Mouse (Mus musculus): Measurements from ENCODE around the gene Ppp1r9a. TPM values are rescaled to one million over a fixed set of nuclear protein-coding genes. Genes with fewer than 3 reads are reported as not detected.
A peak's percentile ranks its signal among the peaks of the same experiment; 100 is the strongest.

Gene Ppp1r9a
- polyA plus RNA-seq, 1 experiment from 2014 or later: 18.7 TPM

DNA sequence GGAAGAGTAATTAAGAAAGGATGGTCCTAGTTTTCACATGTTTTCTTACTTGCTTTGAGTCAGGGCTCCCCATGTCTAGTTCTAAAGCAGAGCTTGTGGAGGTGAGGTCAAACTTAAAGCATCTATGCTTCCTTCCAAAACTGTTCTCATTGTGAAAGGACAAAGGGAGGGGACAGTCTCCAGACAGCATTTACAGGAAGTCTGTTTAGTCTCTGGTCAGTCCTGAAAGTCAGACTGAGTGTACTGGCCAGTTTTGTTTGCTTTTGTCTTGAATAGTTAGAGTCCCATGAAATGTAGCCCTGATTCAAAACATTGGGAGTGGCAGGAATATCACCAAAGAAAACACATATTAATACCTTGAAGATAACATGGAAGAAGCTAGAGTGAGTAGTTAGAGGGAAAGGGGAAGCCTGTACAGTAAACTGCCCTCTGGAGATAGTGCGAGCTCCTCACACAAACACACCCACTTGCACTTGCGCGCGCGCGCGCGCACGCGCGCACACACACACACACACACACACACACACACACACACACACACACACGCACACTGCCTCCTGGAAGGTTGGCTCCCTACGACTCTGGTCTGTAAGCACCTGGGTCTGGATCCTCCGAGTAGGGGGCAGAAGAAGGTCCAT, 260.9 kb downstream of the Ppp1r9a start:
- no peaks in the 10 kb centered on the region for H3K9me3 ChIP-seq
- DNase-seq (ENCODE audit: extremely low spot score, low spot score): no peak
- H3K27ac ChIP-seq: 0 out of 2 replicates have a peak overlapping the region, but pooled peaks have one; percentile 8
- WGBS: 96% methylated on average over 14 of the region's 14 CpGs
- H3K4me3 ChIP-seq: no peak overlapping the region
- H3K4me1 ChIP-seq: peaks cover 27% of the 10 kb centered on the region
- peaks cover 15% of the 10 kb centered on the region for H3K36me3 ChIP-seq (replicated peaks)
- H3K27me3 ChIP-seq (ENCODE audit: poor library complexity, severe bottlenecking): no peaks in the 10 kb centered on the region

DNA sequence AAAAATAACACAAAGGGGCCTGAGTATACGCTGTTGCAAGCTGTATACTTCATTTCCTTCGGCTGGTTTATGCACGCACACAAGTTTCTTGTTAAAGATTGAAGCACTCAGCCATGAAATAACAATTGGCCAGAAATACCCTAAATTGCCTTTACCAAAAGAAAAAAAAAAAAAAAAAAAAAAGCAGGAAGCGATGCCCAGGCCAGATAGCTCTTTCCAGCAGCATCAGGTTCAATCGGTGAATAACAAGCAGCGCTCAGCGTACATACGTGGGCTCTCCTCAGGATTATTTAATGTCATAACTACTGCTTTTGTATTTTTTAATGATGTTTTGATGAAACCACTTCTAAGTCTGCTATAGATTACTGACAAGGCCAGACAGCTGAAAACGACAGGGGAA, 262.1 kb downstream of the Ppp1r9a start:
- DNase-seq (ENCODE audit: extremely low spot score, low spot score): no peak
- H3K27me3 ChIP-seq (ENCODE audit: poor library complexity, severe bottlenecking): no peaks in the 10 kb centered on the region
- H3K9me3 ChIP-seq: no peaks in the 10 kb centered on the region
- peaks cover 4% of the 10 kb centered on the region for H3K36me3 ChIP-seq (replicated peaks)
- WGBS: 77% methylated on average over 9 of the region's 9 CpGs
- H3K4me3 ChIP-seq: no peak overlapping the region
- H3K27ac ChIP-seq: no peak overlapping the region
- peaks cover 27% of the 10 kb centered on the region for H3K4me1 ChIP-seq

DNA sequence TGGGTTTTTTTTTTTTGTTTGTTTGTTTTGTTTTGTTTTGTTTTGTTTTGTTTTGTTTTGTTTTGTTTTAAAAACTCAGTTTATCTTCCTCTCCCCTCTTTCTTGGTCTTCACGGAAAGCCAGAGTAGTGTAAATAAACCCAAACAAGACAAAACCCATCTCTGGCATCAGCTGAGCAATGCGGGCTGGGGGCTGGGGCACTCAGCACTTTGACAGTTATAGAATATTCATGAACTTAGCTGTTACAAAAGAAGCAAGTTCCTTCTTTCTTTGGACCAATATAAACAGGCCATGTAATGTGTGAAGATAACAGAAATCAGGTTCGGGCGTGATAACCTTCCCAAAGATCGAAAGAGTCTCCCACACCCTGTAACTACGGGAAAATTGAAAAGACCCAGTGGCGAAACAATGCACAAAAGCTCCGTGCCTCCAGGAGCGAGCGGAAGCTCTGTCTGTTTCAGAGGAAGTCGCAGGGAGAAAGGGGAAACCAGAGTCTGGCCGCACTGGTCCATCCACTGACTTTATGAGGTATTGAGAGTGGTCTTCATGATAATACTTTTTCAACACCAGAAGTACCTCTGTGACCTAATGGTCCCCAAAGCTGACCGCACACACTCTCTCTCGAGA, 264.4 kb downstream of the Ppp1r9a start:
- H3K27me3 ChIP-seq (ENCODE audit: poor library complexity, severe bottlenecking): no peaks in the 10 kb centered on the region
- H3K4me3 ChIP-seq: no peak overlapping the region
- peaks cover 27% of the 10 kb centered on the region for H3K4me1 ChIP-seq
- 62% methylated on average over 14 of the region's 14 CpGs for WGBS
- H3K36me3 ChIP-seq (replicated peaks): no peaks in the 10 kb centered on the region
- peak overlapping the region; percentile 22; the same call in 1 of the 2 replicates for H3K27ac ChIP-seq
- no peaks in the 10 kb centered on the region for H3K9me3 ChIP-seq
- DNase-seq (ENCODE audit: extremely low spot score, low spot score): no peak

DNA sequence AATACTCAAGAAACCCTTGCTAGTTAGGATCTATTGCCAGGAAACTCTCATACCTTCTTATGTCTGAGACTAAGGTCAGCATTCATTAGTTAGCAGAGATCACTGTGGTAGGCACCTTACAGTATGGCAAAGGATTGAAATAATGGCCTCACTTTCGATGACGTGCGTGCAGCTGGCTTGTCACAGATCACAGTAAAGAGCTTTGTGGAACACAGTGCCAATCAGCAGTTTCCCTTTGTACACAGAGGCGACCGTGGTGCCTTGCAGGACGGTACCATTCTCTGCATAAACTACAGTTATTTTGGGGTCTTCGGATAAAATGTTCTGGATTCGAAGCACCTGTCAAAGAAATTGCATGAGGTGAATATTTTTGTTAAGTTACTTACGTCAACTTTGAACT, 265.4 kb downstream of the Ppp1r9a start:
- H3K27me3 ChIP-seq (ENCODE audit: poor library complexity, severe bottlenecking): no peaks in the 10 kb centered on the region
- no peak for DNase-seq (ENCODE audit: extremely low spot score, low spot score)
- peaks cover 27% of the 10 kb centered on the region for H3K4me1 ChIP-seq
- H3K4me3 ChIP-seq: no peak overlapping the region
- no peaks in the 10 kb centered on the region for H3K36me3 ChIP-seq (replicated peaks)
- no peaks in the 10 kb centered on the region for H3K9me3 ChIP-seq
- 89% methylated on average over 9 of the region's 9 CpGs for WGBS
- H3K27ac ChIP-seq: no peak overlapping the region

DNA sequence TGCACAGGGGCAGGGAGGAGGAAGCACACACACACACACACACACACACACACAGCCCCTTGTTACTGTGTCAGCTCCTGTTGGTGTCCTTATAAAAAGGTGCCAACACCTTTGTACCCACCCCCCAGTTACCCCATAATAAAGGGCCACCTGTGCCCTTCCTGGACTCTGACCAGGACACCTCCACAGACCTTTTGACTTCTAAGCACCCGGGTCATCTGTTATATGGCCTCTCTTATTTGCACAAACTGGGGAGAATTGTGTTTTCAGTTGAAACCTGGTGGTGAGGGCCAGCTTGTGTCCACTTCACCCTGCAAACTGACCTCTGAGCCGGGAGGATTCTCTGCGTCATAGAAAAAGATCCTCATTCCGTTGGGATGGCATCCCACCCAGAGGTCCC, 268.7 kb downstream of the Ppp1r9a start:
- H3K36me3 ChIP-seq (replicated peaks): no peaks in the 10 kb centered on the region
- DNase-seq (ENCODE audit: extremely low spot score, low spot score): no peak
- no peaks in the 10 kb centered on the region for H3K27me3 ChIP-seq (ENCODE audit: poor library complexity, severe bottlenecking)
- peaks cover 13% of the 10 kb centered on the region for H3K4me1 ChIP-seq
- WGBS: 87% methylated on average over 4 of the region's 4 CpGs
- no peaks in the 10 kb centered on the region for H3K9me3 ChIP-seq
- no peak overlapping the region for H3K4me3 ChIP-seq
- H3K27ac ChIP-seq: no peak overlapping the region

DNA sequence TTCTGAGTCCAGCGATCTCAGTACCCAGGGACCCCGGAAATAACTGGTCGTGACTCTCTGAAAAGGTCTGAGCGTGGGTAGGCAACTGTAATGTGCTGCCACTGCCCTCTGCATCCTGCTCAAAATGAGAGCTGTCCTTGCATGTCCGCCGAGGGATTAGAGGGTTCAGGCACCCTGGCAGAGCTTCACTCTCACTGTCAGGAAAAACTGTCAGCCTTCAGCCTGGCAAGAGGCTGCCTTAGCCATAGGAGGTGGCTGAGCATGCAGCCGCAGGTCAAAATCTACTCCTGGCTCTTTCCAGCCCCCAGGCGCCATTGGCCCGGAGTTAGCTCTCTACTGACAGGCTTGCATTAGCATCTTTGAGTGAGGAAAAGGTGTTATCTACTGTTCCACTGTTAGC, 269.9 kb downstream of the Ppp1r9a start:
- H3K27ac ChIP-seq: no peak overlapping the region
- H3K27me3 ChIP-seq (ENCODE audit: poor library complexity, severe bottlenecking): no peaks in the 10 kb centered on the region
- H3K9me3 ChIP-seq: no peaks in the 10 kb centered on the region
- 84% methylated on average over 9 of the region's 9 CpGs for WGBS
- H3K4me3 ChIP-seq: no peak overlapping the region
- peaks cover 4% of the 10 kb centered on the region; the same call in 1 of the 2 replicates for H3K4me1 ChIP-seq
- no peaks in the 10 kb centered on the region for H3K36me3 ChIP-seq (replicated peaks)
- no peak for DNase-seq (ENCODE audit: extremely low spot score, low spot score)

DNA sequence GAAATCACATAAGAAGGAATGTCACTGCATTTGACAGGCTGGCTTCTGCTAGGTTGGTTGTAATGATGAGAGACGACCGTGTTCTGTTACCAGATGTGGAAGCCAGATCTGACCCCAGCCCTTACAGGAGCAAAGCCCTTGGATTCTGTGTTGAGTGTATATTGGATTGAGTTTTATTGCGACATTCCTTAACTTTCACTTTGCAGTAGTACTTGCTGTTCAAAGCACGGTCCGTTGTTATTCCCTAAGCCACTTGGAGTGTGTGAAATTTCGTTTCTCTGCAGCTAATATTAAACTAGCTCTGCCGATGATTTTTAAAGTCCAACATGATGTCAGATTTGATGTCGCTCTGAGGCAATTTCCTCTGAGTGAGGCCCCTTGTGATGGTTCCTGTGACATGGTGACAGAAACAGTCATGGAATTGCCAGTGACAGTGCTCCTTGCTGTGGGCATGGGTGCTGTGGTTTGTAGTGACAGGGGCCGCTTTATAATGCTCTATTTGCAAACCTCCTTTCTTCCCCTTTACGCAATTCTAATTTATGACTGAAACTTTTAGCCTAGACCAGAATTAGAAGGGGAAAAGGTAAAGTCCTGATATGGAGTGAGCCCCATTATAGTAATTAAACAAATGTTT, 271.6 kb downstream of the Ppp1r9a start:
- peaks cover 16% of the 10 kb centered on the region for H3K4me1 ChIP-seq
- H3K4me3 ChIP-seq: no peak overlapping the region
- H3K36me3 ChIP-seq (replicated peaks): no peaks in the 10 kb centered on the region
- 92% methylated on average over 10 of the region's 10 CpGs for WGBS
- no peaks in the 10 kb centered on the region for H3K27me3 ChIP-seq (ENCODE audit: poor library complexity, severe bottlenecking)
- no peak overlapping the region for H3K27ac ChIP-seq
- no peaks in the 10 kb centered on the region for H3K9me3 ChIP-seq
- DNase-seq (ENCODE audit: extremely low spot score, low spot score): no peak

DNA sequence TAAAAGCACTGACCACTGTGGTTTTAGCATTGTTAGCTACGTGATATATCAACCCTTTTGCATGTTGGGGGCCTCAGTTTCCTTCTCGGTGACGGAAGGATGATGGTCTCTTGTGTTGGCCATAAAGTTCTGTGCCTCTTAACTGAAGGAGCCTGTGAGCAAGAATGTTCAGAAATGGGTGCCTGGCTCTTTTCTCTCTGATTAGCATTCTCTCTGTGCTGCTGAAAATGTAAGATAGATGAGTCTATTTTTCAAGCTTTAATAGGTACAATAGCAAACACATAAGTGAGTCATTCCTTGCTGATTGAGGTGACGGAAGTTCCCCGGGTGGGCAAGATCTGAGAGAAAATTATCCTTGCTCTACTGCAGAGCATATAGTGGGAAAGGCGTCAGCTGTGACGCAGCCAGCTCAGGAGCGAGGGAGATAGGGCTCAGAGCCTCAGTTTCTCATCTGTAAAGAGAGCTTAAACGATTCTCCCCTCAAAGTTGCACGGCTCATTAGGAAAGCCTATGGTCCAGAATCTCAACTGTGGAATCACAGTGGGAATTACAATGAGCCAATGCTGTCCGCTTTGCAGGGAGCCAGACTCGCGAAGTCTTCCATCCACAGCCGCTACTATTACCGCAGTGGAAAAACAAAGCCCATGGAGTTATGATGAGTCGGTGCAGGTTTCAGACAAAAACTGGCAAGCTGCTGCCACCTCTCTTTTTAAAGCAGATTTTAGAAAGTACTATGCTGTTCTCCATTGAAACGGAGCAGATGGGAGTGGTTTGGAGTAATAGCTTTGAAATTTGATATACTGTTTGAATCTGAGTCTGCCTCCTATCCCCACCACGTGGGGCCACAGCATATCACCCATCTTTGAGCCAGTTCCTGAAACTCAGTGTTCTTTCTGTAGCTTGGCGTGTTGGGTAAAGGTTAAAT, 275.5 kb downstream of the Ppp1r9a start:
- peaks cover 16% of the 10 kb centered on the region for H3K4me1 ChIP-seq
- no peak for DNase-seq (ENCODE audit: extremely low spot score, low spot score)
- no peaks in the 10 kb centered on the region for H3K36me3 ChIP-seq (replicated peaks)
- WGBS: 60% methylated on average over 19 of the region's 19 CpGs
- H3K27ac ChIP-seq: 0 out of 2 replicates have a peak overlapping the region, but pooled peaks have one; percentile 9
- H3K4me3 ChIP-seq: peak overlapping the region; percentile 1; the same call in 1 of the 2 replicates
- no peaks in the 10 kb centered on the region for H3K27me3 ChIP-seq (ENCODE audit: poor library complexity, severe bottlenecking)
- H3K9me3 ChIP-seq: no peaks in the 10 kb centered on the region

DNA sequence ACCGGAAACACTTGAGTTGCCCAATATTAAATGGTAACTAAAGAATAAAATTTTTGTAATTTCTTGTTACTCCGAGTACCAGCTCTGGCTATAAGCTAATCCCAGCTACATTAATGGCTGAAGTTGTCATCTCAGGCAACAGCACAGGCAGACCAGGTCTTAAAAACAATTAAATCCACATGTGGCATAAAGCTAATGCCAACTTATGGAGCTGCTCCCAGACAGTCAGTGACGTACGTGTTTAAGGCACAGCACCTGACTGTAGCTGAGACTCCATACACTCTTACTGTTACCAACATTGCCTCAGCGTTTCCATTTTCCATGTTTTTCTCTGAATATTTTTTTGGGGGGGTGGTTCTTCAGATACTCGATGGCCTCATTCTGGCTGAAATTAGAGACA, 276.5 kb downstream of the Ppp1r9a start:
- WGBS: 91% methylated on average over 6 of the region's 6 CpGs
- no peak for DNase-seq (ENCODE audit: extremely low spot score, low spot score)
- peaks cover 16% of the 10 kb centered on the region for H3K4me1 ChIP-seq
- H3K4me3 ChIP-seq: no peak overlapping the region
- H3K27me3 ChIP-seq (ENCODE audit: poor library complexity, severe bottlenecking): no peaks in the 10 kb centered on the region
- no peaks in the 10 kb centered on the region for H3K9me3 ChIP-seq
- H3K27ac ChIP-seq: no peak overlapping the region
- no peaks in the 10 kb centered on the region for H3K36me3 ChIP-seq (replicated peaks)

DNA sequence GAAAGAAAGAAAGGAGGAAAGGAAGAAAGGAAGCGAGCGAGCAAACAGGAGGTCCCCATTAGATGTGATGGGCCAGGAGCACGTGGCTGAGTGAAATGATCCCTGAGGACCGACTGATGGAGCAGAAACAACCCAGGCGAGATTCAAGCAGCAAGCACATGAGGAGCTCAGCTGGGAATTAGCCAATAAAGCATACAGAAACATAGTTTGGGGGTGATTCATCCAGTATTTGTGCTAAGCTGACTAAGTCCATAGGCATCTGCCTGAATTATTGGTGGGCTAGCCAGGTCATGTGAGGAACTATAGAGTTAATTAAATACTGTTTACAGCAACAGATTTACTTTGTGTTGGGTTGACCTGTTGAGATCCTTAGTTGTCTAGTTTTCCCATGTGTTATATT, 277.9 kb downstream of the Ppp1r9a start:
- WGBS: 87% methylated on average over 5 of the region's 5 CpGs
- peaks cover 12% of the 10 kb centered on the region for H3K4me1 ChIP-seq
- H3K27ac ChIP-seq: no peak overlapping the region
- H3K36me3 ChIP-seq (replicated peaks): no peaks in the 10 kb centered on the region
- H3K27me3 ChIP-seq (ENCODE audit: poor library complexity, severe bottlenecking): no peaks in the 10 kb centered on the region
- no peaks in the 10 kb centered on the region for H3K9me3 ChIP-seq
- no peak overlapping the region for H3K4me3 ChIP-seq
- DNase-seq (ENCODE audit: extremely low spot score, low spot score): no peak

DNA sequence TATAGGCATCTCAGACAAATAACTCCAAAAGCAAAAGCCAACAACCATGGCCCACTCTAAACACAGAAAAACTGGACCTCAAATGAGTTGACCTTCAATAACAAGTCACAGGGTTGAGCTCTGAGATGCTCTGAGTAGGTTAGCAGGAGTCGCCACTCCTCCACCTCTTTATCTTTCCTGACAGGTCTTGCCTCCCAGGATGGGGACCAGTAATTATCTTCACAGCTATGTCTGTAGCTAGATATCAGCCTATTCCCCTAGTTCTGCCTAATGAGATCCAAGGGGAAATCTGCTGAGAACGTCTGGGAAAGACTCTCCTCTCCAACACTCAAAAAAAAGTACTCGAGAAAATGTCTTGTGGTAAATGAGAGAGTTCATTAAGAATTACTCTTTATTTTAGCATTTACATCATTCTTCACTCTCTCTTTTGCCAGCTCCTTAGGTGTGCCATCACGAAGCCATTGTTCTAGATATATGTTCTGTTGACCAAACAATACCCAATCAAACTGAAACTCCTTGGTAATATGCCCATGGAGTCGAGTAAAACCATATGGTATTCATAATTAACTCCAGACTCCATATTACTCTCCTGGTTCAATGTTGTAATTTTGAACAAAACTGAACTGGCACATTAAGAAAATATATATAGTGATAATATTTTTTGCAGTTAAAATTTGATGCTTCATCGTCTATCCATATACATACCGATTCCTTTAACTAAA, 283.7 kb downstream of the Ppp1r9a start:
- DNase-seq (ENCODE audit: extremely low spot score, low spot score): no peak
- Histone ChIP-seq H3K27ac (no peak overlapping the region), H3K4me1 (no peaks in the 10 kb centered on the region), H3K9me3 (no peaks in the 10 kb centered on the region), H3K27me3 (ENCODE audit: poor library complexity, severe bottlenecking) (no peaks in the 10 kb centered on the region), H3K4me3 (no peak overlapping the region), H3K36me3 (replicated peaks) (no peaks in the 10 kb centered on the region)
- whole genome bisulfite sequencing: 85% methylated on average over 7 of the region's 7 CpGs

DNA sequence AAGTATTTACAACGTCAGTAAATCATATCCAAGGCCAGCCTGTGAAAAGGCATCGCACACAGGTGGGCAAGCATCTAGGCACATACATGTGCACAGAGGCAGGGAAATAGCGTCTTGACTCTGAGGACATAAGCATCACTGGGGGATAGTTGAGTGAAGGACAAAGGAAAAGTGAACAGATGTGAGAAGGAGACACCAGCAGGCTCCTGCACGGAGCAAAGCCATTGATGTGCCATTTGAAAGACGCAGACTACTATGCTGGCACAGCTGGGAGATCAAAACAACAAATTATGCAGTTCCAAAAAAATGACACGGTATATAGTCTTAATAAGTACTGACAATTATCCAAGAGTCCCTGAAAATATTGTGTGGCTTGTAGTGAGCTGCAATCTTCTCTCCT, 284.9 kb downstream of the Ppp1r9a start:
- no peaks in the 10 kb centered on the region for H3K27me3 ChIP-seq (ENCODE audit: poor library complexity, severe bottlenecking)
- 89% methylated on average over 6 of the region's 6 CpGs for WGBS
- H3K9me3 ChIP-seq: no peaks in the 10 kb centered on the region
- no peaks in the 10 kb centered on the region for H3K36me3 ChIP-seq (replicated peaks)
- DNase-seq (ENCODE audit: extremely low spot score, low spot score): no peak
- no peak overlapping the region for H3K4me3 ChIP-seq
- no peak overlapping the region for H3K27ac ChIP-seq
- no peaks in the 10 kb centered on the region for H3K4me1 ChIP-seq
